Mouse (Mus musculus) heart, adult 2 months (tissue): Measurements from ENCODE around the gene Pgpep1l. TPM values are rescaled to one million over a fixed set of nuclear protein-coding genes. Genes with fewer than 3 reads are reported as not detected.
A peak's percentile ranks its signal among the peaks of the same experiment; 100 is the strongest.
"Not testable (repeated sequence)": the region's sequence is repeated elsewhere in the genome, so short reads cannot be mapped to it uniquely, and the experiment has no call there.

Source experiments
- DNase-seq, 2 experiments: peaks; one replicate each; pipeline ENCODE4 v3.0.0; 2021
- H3K27ac ChIP-seq: fragments of 200-600 bp; 2 replicates; pipeline ENCODE4 v1.8.1; 2022
- H3K27me3 ChIP-seq: fragments of 200-500 bp; 2 replicates; pipeline ENCODE4 v1.6.1; 2012; ENCODE audit warnings: mild to moderate bottlenecking, low read length, inconsistent platforms, mixed read lengths; ENCODE audit not compliant: control insufficient read depth, insufficient read depth
- H3K36me3 ChIP-seq: fragments of 200-500 bp; 2 replicates; pipeline ENCODE4 v1.6.1; 2012; ENCODE audit warnings: low read length, inconsistent platforms; ENCODE audit not compliant: control insufficient read depth, insufficient read depth
- H3K4me1 ChIP-seq: fragments of 200-500 bp; 2 replicates; pipeline ENCODE4 v1.6.1; 2011; ENCODE audit warnings: low read length; ENCODE audit not compliant: control insufficient read depth, insufficient read depth
- H3K4me3 ChIP-seq: fragments of 200-600 bp; 2 replicates; pipeline ENCODE4 v1.8.1; 2022
- H3K79me2 ChIP-seq: fragments of 200-500 bp; replicated peaks from 2 replicates; pipeline ENCODE4 v1.6.1; 2012; ENCODE audit warnings: mild to moderate bottlenecking, inconsistent platforms, low read length, moderate library complexity, mixed read lengths; ENCODE audit not compliant: control insufficient read depth, insufficient read depth
- H3K9ac ChIP-seq: fragments of 200-500 bp; 2 replicates; pipeline ENCODE4 v1.6.1; 2012; ENCODE audit warnings: low read depth, mild to moderate bottlenecking, control low read depth, inconsistent platforms, low read length, mixed read lengths
- CTCF ChIP-seq: fragments of 200-600 bp; IDR thresholded peaks from 2 replicates; pipeline ENCODE4 v1.8.1; 2022; ENCODE audit warnings: antibody characterized with exemption, mild to moderate bottlenecking, moderate library complexity
- EP300 ChIP-seq: fragments of 200-500 bp; IDR thresholded peaks from 2 replicates; pipeline ENCODE4 v1.6.1; 2011; ENCODE audit warnings: low read depth, low read length, control low read depth; ENCODE audit not compliant: insufficient read depth
- POLR2A ChIP-seq: fragments of 200-500 bp; IDR thresholded peaks from 2 replicates; pipeline ENCODE4 v1.6.1; 2011; ENCODE audit warnings: mild to moderate bottlenecking, low read depth, low read length, control low read depth; ENCODE audit not compliant: insufficient read depth
- WGBS: fragments of 180-500 bp; shearing (Covaris S2); methylation state at CpG from one replicate; pipeline ENCODE4 v1.1.7; 2018; 5-methylcytosine and 5-hydroxymethylcytosine counted together
- intact Hi-C: fragments of 180-260 bp; cut with DNase I; formaldehyde crosslinking; loops from one replicate; pipeline ENCODE4 v1.15.1; 2025
- polyA plus RNA-seq: library from polyadenylated mRNA; depleted of rRNA; stranded (reverse); fragments of >200 nt; gene quantifications from 2 replicates; pipeline ENCODE4 v1.2.3, GENCODE M21; 2012
- total RNA-seq, 2 experiments: library from RNA; stranded (reverse); gene quantifications; 2 replicates each; pipeline ENCODE4 v1.2.3; 2021

The Pgpep1l gene
- total and polyA plus RNA-seq, 3 experiments = 0.12 TPM; not detected in 2

DNA sequence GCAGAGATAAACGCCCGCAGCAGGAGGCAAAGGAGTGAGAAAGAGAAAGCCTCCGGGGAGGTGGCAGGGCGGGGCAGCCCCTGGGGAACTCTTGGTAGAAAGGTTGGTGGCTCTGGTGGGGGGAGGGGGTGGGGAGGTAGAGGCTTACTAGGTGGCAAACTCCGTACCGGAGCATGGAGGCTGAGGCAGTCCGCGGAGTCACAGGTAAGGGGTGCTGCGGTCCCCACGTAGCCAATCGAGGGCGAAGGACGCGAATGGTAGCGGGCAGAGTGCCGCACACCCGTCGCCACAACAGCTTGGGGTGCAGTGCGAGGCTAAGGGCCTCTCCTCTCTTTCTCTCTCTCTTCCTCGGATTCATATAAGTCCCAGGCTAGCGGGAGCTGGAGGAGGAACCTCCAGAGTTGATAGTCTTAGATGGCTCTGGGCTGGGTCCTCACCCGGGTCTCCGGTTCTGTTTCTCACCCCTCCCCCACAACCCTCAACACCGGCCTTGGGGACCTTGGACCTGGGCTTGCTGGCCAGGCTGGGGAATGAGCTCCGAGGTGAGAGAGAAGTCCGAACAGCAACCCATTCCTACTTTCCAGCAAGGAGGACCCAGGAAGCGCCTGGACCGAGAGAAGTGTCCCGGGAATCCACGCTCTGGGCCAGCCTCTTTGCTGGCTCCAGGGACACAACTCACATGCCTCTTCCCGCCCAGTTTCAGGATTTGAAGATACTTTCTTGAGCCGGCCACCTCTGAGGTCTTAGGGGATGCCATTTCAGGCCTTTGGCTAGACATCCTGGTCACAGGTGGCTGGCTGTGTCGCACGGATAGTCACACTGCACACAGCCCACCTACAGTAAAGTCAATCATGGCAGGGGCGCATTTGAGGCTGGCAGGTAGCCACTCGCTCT lies 12.1 kb upstream of the Pgpep1l start:
- H3K36me3 ChIP-seq = no peaks in the 10 kb centered on the region
- peaks cover 5% of the 10 kb centered on the region for H3K4me1 ChIP-seq
- no peak for TF ChIP-seq CTCF
- TF ChIP-seq EP300 = no peak
- TF ChIP-seq POLR2A = no peak
- H3K4me3 ChIP-seq = peak overlapping the region; percentile 10; the same call in 1 of the 2 replicates
- H3K9ac ChIP-seq = peak overlapping the region; percentile 73
- no peak overlapping the region for H3K27ac ChIP-seq
- DNase-seq = no peak
- H3K79me2 ChIP-seq = no peaks in the 10 kb centered on the region
- H3K27me3 ChIP-seq = peaks cover 8% of the 10 kb centered on the region
- WGBS = 19% methylated on average over 36 of the region's 36 CpGs
- intact Hi-C loops = no loop called here

DNA sequence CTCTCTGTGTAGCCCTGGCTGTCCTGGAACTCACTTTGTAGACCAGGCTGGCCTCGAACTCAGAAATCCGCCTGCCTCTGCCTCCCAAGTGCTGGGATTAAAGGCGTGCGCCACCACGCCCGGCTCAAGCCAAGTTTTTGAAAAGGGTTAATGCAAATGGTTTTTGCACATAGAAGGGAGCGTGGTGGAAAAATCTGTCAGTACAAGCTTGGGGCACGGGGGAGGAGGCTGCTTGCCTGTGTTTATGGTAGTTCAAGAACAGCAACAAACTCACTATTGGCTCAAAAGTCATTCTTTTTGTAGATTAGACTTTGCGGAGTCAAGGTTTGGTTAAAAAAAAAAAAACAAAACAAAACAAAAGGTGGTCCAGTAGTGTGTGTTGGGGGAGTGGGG lies 11.4 kb upstream of the Pgpep1l start:
- WGBS = 62% methylated on average over 9 of the region's 9 CpGs
- intact Hi-C loops, H3K9ac ChIP-seq, DNase-seq, H3K27me3 ChIP-seq, H3K4me1 ChIP-seq, H3K4me3 ChIP-seq, H3K36me3 ChIP-seq, H3K79me2 ChIP-seq, H3K27ac ChIP-seq: not testable (repeated sequence)

DNA sequence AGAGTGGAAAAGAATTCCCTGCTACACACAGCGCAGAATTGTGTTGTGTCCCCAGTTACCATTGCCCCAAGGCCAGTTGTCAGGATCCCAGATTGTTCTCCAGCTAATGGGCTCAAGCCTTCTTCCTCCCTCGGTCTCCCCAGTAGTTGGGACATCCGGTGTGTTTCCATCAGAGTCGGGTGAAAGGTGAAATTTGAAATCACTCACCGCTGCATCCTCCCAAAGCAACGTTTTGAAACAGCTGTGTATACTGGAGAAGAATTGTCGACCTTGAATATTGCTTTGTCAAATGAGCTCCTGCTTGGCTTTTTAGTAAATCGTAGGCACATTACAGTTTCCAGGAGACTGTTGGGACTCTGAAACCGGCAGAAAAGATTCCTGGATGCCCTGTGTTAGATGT lies 10.9 kb upstream of the Pgpep1l start:
- intact Hi-C loops = no loop called here
- peaks cover 8% of the 10 kb centered on the region for H3K27me3 ChIP-seq
- H3K36me3 ChIP-seq = no peaks in the 10 kb centered on the region
- no peak overlapping the region for H3K9ac ChIP-seq
- no peaks in the 10 kb centered on the region for H3K79me2 ChIP-seq
- H3K4me1 ChIP-seq = peaks cover 5% of the 10 kb centered on the region
- DNase-seq = no peak
- H3K4me3 ChIP-seq = no peak overlapping the region
- no peak overlapping the region for H3K27ac ChIP-seq
- TF ChIP-seq POLR2A = no peak
- no peak for TF ChIP-seq CTCF
- TF ChIP-seq EP300 = no peak
- WGBS = 67% methylated on average over 9 of the region's 9 CpGs

- TF ChIP-seq POLR2A = no peak
- TF ChIP-seq CTCF = no peak
- intact Hi-C loops = no loop called here
- no peak overlapping the region for H3K27ac ChIP-seq
- no peaks in the 10 kb centered on the region for H3K79me2 ChIP-seq
- H3K4me3 ChIP-seq = no peak overlapping the region
- 91% methylated on average over 2 of the region's 2 CpGs for WGBS
- no peak overlapping the region for H3K9ac ChIP-seq
- H3K36me3 ChIP-seq = no peaks in the 10 kb centered on the region
- H3K27me3 ChIP-seq = peaks cover 8% of the 10 kb centered on the region
- DNase-seq = no peak
- H3K4me1 ChIP-seq = peaks cover 5% of the 10 kb centered on the region
Measured at GRCm38 (mm10) chr7:68274218-68274617, 10.2 kb upstream of the Pgpep1l start.

DNA sequence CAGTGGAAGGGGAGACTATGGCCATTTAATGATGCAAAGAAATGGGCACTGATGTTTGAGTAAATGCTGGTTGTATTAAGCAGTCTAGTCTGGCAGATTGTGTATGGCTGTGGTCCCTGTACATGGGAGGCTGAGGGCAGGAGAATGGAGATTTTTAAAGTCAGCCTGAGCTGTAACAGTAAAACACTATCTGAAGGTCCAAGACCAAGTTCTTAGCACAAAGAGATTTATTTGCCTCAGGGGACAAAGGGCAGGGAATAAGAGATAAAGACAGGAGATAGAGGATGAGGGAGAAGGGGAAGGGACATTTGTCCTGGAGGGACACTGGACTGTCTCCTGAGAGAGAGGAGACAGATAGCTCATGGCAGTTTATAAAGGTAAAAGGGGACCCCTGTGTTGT lies 9.5 kb upstream of the Pgpep1l start, which contains the start of gene Fam169b:
Gene Fam169b (plus strand): TSS at position 325 of the 400 bp plus-strand sequence.
- Histone ChIP-seq H3K36me3 (no peaks in the 10 kb centered on the region), H3K27me3 (peaks cover 8% of the 10 kb centered on the region), H3K4me3 (no peak within 1 kb of the TSS), H3K9ac (no peak within 1 kb of the TSS), H3K79me2 (no peaks in the 10 kb centered on the region), H3K4me1 (peaks cover 5% of the 10 kb centered on the region), H3K27ac (no peak within 1 kb of the TSS)
- TF ChIP-seq EP300 (no peak), POLR2A (no peak), CTCF (no peak)
- intact Hi-C loops = no loop called here
- DNase-seq = no peak

GRCm38 (mm10) chr7:68272607-68273006 lies 8.6 kb upstream of the Pgpep1l start:
- TF ChIP-seq EP300 = no peak
- TF ChIP-seq CTCF = no peak
- TF ChIP-seq POLR2A = no peak
- Histone ChIP-seq H3K4me3 (no peak overlapping the region), H3K79me2 (no peaks in the 10 kb centered on the region), H3K4me1 (peaks cover 5% of the 10 kb centered on the region), H3K27ac (no peak overlapping the region), H3K36me3 (no peaks in the 10 kb centered on the region), H3K27me3 (peaks cover 8% of the 10 kb centered on the region), H3K9ac (no peak overlapping the region)
- WGBS = 90% methylated on average over 10 of the region's 10 CpGs
- intact Hi-C loops = no loop called here
- DNase-seq = no peak
